Comparison of ENCODE assay signal across 16 mouse cellular contexts in the genomic region with DNA sequence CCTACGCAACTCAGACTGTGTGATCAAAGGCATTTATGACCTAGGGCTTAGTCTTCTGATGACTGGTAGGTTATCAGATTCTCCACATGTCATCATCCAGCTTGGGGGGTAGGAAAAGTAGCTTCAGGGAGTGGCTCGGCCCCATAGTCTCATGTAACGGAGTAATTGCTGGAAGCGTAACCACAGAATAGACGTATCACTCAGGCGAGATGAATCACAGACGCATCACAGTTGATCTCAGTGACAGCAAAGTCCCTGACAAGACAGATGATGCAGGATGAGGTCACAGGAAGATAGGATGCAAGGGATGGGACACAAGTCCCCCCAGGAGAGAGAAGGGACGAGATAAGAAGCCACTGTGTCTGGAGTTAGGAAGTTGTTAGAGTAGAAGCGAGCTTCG.
"Had no signal": no experiment of that assay in that cellular context is flagged by ENCODE, and none has a peak within 500 bp of the region (broad histone marks: within the 10 kb centered on the region; RNA-seq: fewer than 3 reads in every experiment).

No protein-coding gene starts in this region.

- H3K4me1 ChIP-seq: liver, embryonic 13.5 days had no signal

- DNase-seq: kidney, postnatal 36 days; liver; liver, embryonic 13.5 days; liver, postnatal 0 days; lung, postnatal 14 days; right cerebral cortex, postnatal 4 days; spleen, adult 18-20 months; thymus, adult 2 months; thymus, postnatal 25 days had no signal

- H3K9me3 ChIP-seq: limb, embryonic 12.5 days; liver, embryonic 13.5 days; lung, embryonic 15.5 days; megakaryocyte, embryonic 14.5 days; midbrain, embryonic 12.5 days; neural tube, embryonic 15.5 days had no signal

- H3K36me3 ChIP-seq: limb, embryonic 12.5 days; liver, embryonic 13.5 days; lung, embryonic 15.5 days; midbrain, embryonic 12.5 days; neural tube, embryonic 15.5 days had no signal

- H3K27me3 ChIP-seq: limb, embryonic 12.5 days; lung, embryonic 15.5 days had no signal

- H3K27ac ChIP-seq: kidney, postnatal 0 days; limb, embryonic 12.5 days; liver, embryonic 13.5 days; lung, embryonic 15.5 days; macrophage; midbrain, embryonic 12.5 days; neural tube, embryonic 15.5 days had no signal

- H3K4me3 ChIP-seq: limb, embryonic 12.5 days; liver, embryonic 13.5 days; lung, embryonic 15.5 days; megakaryocyte, embryonic 14.5 days; midbrain, embryonic 12.5 days; neural tube, embryonic 15.5 days had no signal
